In the genomic region with DNA sequence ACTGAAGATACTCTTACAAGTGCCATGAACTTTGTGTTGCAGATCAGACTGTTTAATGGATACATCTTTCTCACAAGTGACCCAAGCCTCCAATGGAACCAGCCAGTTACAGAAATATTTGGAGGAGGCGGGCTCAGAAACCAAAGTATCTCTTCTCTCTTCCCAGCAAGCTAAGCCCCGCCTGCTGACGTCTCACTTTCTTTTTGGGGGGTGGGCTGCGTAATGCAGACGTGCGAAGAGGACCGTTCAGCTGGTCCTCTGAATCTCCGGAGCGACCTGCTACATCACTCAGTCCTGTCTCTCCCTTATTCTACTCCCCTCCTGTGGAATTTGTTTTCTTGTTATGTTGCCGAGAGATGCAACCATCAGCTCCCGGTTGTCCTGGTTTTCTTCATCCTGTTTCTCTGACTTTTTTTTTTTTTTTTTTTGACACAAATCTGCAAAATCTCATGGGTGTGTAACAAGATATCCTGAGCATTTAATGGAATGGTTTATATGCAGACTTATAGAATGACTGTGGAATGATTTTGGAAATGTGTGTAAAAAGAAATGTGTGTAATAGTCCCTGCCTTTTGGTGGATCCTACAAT, we compare ENCODE assay signal across 9 mouse cellular contexts. TPM values are rescaled to one million over a fixed set of nuclear protein-coding genes. Genes with fewer than 3 reads are reported as not detected.
A peak's percentile ranks its signal among the peaks of the same experiment; 100 is the strongest.
DNase-seq lines count a peak whose midpoint lies in the region; ATAC-seq and TF ChIP-seq lines count a peak whose summit lies in the region.
"Had no signal": no experiment of that assay in that cellular context is flagged by ENCODE, and none has a peak within 500 bp of the region (broad histone marks: within the 10 kb centered on the region; RNA-seq: fewer than 3 reads in every experiment).

No protein-coding gene starts in this region.

- H3K27me3 ChIP-seq in intestine, postnatal 0 days (replicated peaks; ENCODE audit: control insufficient read depth, insufficient read depth, low read length), result peaks cover 22% of the 10 kb centered on the region
- H3K27me3 ChIP-seq in midbrain, embryonic 11.5 days (ENCODE audit: control insufficient read depth, insufficient read depth, low read length), result peaks cover 7% of the 10 kb centered on the region
- H3K27me3 ChIP-seq in splenic B cell, adult 2 months (ENCODE audit: control insufficient read depth, insufficient read depth, low read length, poor library complexity, severe bottlenecking), result no peaks in the 10 kb centered on the region
- H3K27me3 ChIP-seq: Patski had no signal

- H3K36me3 ChIP-seq in intestine, postnatal 0 days (ENCODE audit: control insufficient read depth, insufficient read depth), result no peaks in the 10 kb centered on the region
- no peaks in the 10 kb centered on the region for H3K36me3 ChIP-seq in midbrain, embryonic 11.5 days (ENCODE audit: control insufficient read depth, insufficient read depth, low read length)
- H3K36me3 ChIP-seq in splenic B cell, adult 2 months (ENCODE audit: control insufficient read depth, insufficient read depth, low read length, poor library complexity, severe bottlenecking), result no peaks in the 10 kb centered on the region

- DNase-seq in kidney, adult 18-20 months, result peak; percentile 31
- no peak for DNase-seq in kidney, adult 11 months
- peak; percentile 85 to 89 for DNase-seq in cerebellum, postnatal 36 days
- DNase-seq in gastrocnemius, postnatal 14 days, result peak; percentile 36
- DNase-seq in left cerebral cortex, postnatal 36 days (ENCODE audit: low spot score in 2 of 2), result peak; percentile 82 to 86
- DNase-seq in midbrain, embryonic 11.5 days (ENCODE audit: low spot score, missing footprints), result peak; percentile 98
- DNase-seq in splenic B cell, adult 2 months (ENCODE audit: low read depth, low spot score), result peak; percentile 61

- H3K9ac ChIP-seq in intestine, postnatal 0 days (ENCODE audit: low read depth, low read length), result no peak overlapping the region
- peak overlapping the region; percentile 39; the same call in 1 of the 2 replicates for H3K9ac ChIP-seq in midbrain, embryonic 11.5 days (ENCODE audit: low read length)

- peak overlapping the region; percentile 27; the same call in 1 of the 2 replicates for H3K4me2 ChIP-seq in intestine, postnatal 0 days (replicated peaks; ENCODE audit: low read depth)
- H3K4me2 ChIP-seq in midbrain, embryonic 11.5 days, result peak overlapping the region; percentile 43

- no peak for ATAC-seq in intestine, postnatal 0 days
- ATAC-seq in midbrain, embryonic 11.5 days (ENCODE audit: low FRiP score), result peak; percentile 51
- ATAC-seq: Patski had no signal

- peaks cover 3% of the 10 kb centered on the region; the same call in 1 of the 2 replicates for H3K4me1 ChIP-seq in intestine, postnatal 0 days (replicated peaks; ENCODE audit: control insufficient read depth, insufficient read depth, low read length)
- peaks cover 9% of the 10 kb centered on the region; the same call in 1 of the 2 replicates for H3K4me1 ChIP-seq in midbrain, embryonic 11.5 days (ENCODE audit: control insufficient read depth, insufficient read depth, low read length)

- no peak for TF ChIP-seq CTCF in intestine, postnatal 0 days (IDR thresholded peaks at IDR 0.05; ENCODE audit: low read depth)

- no peaks in the 10 kb centered on the region for H3K9me3 ChIP-seq in intestine, postnatal 0 days (ENCODE audit: control insufficient read depth)
- H3K9me3 ChIP-seq in midbrain, embryonic 11.5 days (ENCODE audit: control insufficient read depth, low read length), result no peaks in the 10 kb centered on the region

- H3K4me3 ChIP-seq in intestine, postnatal 0 days (ENCODE audit: low read depth, low read length), result peak overlapping the region; percentile 36
- H3K4me3 ChIP-seq in midbrain, embryonic 11.5 days (ENCODE audit: low read depth, low read length), result peak overlapping the region; percentile 26; the same call in 1 of the 2 replicates

- H3K27ac ChIP-seq in intestine, postnatal 0 days (ENCODE audit: low read depth, low read length), result no peak overlapping the region
- H3K27ac ChIP-seq in midbrain, embryonic 11.5 days (ENCODE audit: low read depth, low read length), result no peak overlapping the region

- 6% methylated on average over 11 of the region's 11 CpGs for WGBS in intestine, postnatal 0 days
- WGBS in midbrain, embryonic 11.5 days, result 1% methylated on average over 11 of the region's 11 CpGs

- intact Hi-C loops in gastrocnemius, postnatal 14 days (cut with DNase I; ENCODE audit: low total_unique reads), result no loop called here
- intact Hi-C loops in left cerebral cortex, postnatal 36 days (cut with DNase I), result loop anchor here (5.0 kb wide), 1 partner anchor 51 kb away; no protein-coding TSS in a partner anchor

RNA-seq across cellular contexts. Expression of gene Slc2a3, which starts 40.3 kb away (rescaled TPM):
- 1 to 10 TPM; 1.2 to 1.9 TPM for total RNA-seq in gastrocnemius, postnatal 14 days (2021)
- 2.9 TPM in 2 replicates for polyA plus RNA-seq in intestine, postnatal 0 days (2015; fragmentation: Nextera tagmentation; extraction: Ambion mirVana)
- 100 to 1,000 TPM; 125 to 138 TPM for total RNA-seq in left cerebral cortex, postnatal 36 days (2021)
- 24.4 and 25.5 TPM in 2 replicates for polyA plus RNA-seq in midbrain, embryonic 11.5 days (2014; fragmentation: Nextera tagmentation; extraction: Ambion mirVana)

RNA-seq across cellular contexts. Expression of gene Nanog, which starts 53.8 kb away (rescaled TPM):
- total RNA-seq in gastrocnemius, postnatal 14 days (2021), result not detected
- polyA plus RNA-seq in intestine, postnatal 0 days (2015; fragmentation: Nextera tagmentation; extraction: Ambion mirVana), result 0.08 and 0.12 TPM in 2 replicates
- not detected for total RNA-seq in left cerebral cortex, postnatal 36 days (2021)
- polyA plus RNA-seq in midbrain, embryonic 11.5 days (2014; fragmentation: Nextera tagmentation; extraction: Ambion mirVana), result 0.22 TPM in 1 of 2 replicates, not detected in the other

RNA-seq across cellular contexts. Expression of gene Foxj2, which starts 58.6 kb away (rescaled TPM):
- total RNA-seq in gastrocnemius, postnatal 14 days (2021), result 10 to 100 TPM; 15.5 to 18.5 TPM
- 2.8 and 2.9 TPM in 2 replicates for polyA plus RNA-seq in intestine, postnatal 0 days (2015; fragmentation: Nextera tagmentation; extraction: Ambion mirVana)
- total RNA-seq in left cerebral cortex, postnatal 36 days (2021), result 10 to 100 TPM; 28.8 to 30.3 TPM
- polyA plus RNA-seq in midbrain, embryonic 11.5 days (2014; fragmentation: Nextera tagmentation; extraction: Ambion mirVana), result 3.0 and 3.6 TPM in 2 replicates

Comparison
In these comparisons a context has a peak if more than half of its experiments do, and no peak if none do; other contexts are left out.
1. RNA of gene Slc2a3, which starts 40.3 kb away (total RNA-seq): 125 to 138 TPM in left cerebral cortex, postnatal 36 days; 1.2 to 1.9 TPM in gastrocnemius, postnatal 14 days; every median in the first group is over 10 times any median in the second.